In the genomic region with DNA sequence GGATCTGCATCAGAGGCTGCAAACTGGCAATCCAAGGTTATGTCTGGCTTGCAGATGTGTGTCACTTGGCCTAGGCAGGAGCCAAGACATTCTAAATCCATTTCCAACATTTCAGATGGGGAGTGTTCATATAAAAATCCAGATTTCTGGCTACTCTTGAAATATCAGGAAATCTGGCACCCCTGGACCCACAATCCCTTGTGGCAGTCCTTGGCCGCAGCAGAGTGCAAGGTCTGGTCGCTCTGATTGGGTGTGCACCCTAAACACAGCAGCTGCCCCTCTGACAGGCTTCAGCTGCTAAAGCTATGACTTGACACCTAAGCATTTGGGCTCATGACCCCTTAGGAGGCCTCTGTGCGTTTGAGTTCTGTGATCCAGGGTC, we compare ENCODE assay signal across 22 mouse cellular contexts.
DNase-seq lines count a peak whose midpoint lies in the region; ATAC-seq and TF ChIP-seq lines count a peak whose summit lies in the region.
"Had no signal": no experiment of that assay in that cellular context is flagged by ENCODE, and none has a peak within 500 bp of the region (broad histone marks: within the 10 kb centered on the region; RNA-seq: fewer than 3 reads in every experiment).

No protein-coding gene starts in this region.

- 91% methylated on average over 3 of the region's 3 CpGs for whole genome bisulfite sequencing in forebrain, postnatal 0 days

- H3K9ac ChIP-seq in forebrain, postnatal 0 days = no peak overlapping the region
- H3K9ac ChIP-seq: embryonic facial prominence, embryonic 12.5 days; forebrain, embryonic 15.5 days; limb, embryonic 12.5 days; liver, embryonic 13.5 days; stomach, embryonic 15.5 days had no signal

- intact Hi-C loops in gastrocnemius, adult 2 months (cut with DNase I) = no loop called here
- intact Hi-C loops in heart, postnatal 10 days (cut with DNase I) = no loop called here

- no peak for ATAC-seq in forebrain, postnatal 0 days
- ATAC-seq: forebrain, embryonic 15.5 days; midbrain, embryonic 16.5 days had no signal

- no peak overlapping the region for H3K4me3 ChIP-seq in gastrocnemius, adult 2 months
- H3K4me3 ChIP-seq in forebrain, postnatal 0 days (ENCODE audit: low read depth, low read length) = no peak overlapping the region
- H3K4me3 ChIP-seq: embryonic facial prominence, embryonic 12.5 days; forebrain, embryonic 15.5 days; layer of hippocampus, adult 2 months; left cerebral cortex, adult 2 months; limb, embryonic 12.5 days; liver, embryonic 13.5 days; stomach, embryonic 15.5 days had no signal

- no peaks in the 10 kb centered on the region for H3K27me3 ChIP-seq in forebrain, postnatal 0 days (ENCODE audit: insufficient read depth, low read length)
- H3K27me3 ChIP-seq: embryonic facial prominence, embryonic 12.5 days; forebrain, embryonic 15.5 days; limb, embryonic 12.5 days; liver, embryonic 13.5 days; stomach, embryonic 15.5 days had no signal

- no peak overlapping the region for H3K27ac ChIP-seq in gastrocnemius, adult 2 months
- no peak overlapping the region for H3K27ac ChIP-seq in forebrain, postnatal 0 days (ENCODE audit: low read depth, low read length)
- H3K27ac ChIP-seq: embryonic facial prominence, embryonic 12.5 days; forebrain, embryonic 15.5 days; layer of hippocampus, adult 2 months; left cerebral cortex, adult 2 months; limb, embryonic 12.5 days; liver, embryonic 13.5 days; stomach, embryonic 15.5 days had no signal

- DNase-seq in gastrocnemius, adult 18-20 months (ENCODE audit: low spot score) = peak; percentile 19
- DNase-seq in gastrocnemius, adult 8-10 months (ENCODE audit: low spot score in 2 of 2) = no peak
- peak; percentile 51 for DNase-seq in gastrocnemius, adult 2 months
- DNase-seq in heart, postnatal 10 days = peak; percentile 41 to 45
- DNase-seq in lung, postnatal 14 days = peak; percentile 56
- DNase-seq in frontal cortex, postnatal 10 days (ENCODE audit: low spot score in 2 of 2) = no peak
- DNase-seq in forebrain, postnatal 0 days = no peak
- no peak for DNase-seq in spleen, adult 18-20 months
- DNase-seq: B cell, adult 2 months; cerebellum, adult 2 months; kidney, adult 18-20 months; kidney, postnatal 10 days; liver, embryonic 13.5 days; right cerebral cortex, adult 18-20 months; thymus, postnatal 25 days had no signal

- no peaks in the 10 kb centered on the region for H3K36me3 ChIP-seq in forebrain, postnatal 0 days (ENCODE audit: insufficient read depth)
- H3K36me3 ChIP-seq: embryonic facial prominence, embryonic 12.5 days; forebrain, embryonic 15.5 days; limb, embryonic 12.5 days; liver, embryonic 13.5 days; stomach, embryonic 15.5 days had no signal

- H3K4me2 ChIP-seq in forebrain, postnatal 0 days (ENCODE audit: low read depth) = no peak overlapping the region
- H3K4me2 ChIP-seq: embryonic facial prominence, embryonic 12.5 days; forebrain, embryonic 15.5 days; limb, embryonic 12.5 days; liver, embryonic 13.5 days; stomach, embryonic 15.5 days had no signal

- H3K4me1 ChIP-seq in forebrain, postnatal 0 days (ENCODE audit: insufficient read depth) = no peaks in the 10 kb centered on the region
- H3K4me1 ChIP-seq: embryonic facial prominence, embryonic 12.5 days; forebrain, embryonic 15.5 days; limb, embryonic 12.5 days; liver, embryonic 13.5 days; stomach, embryonic 15.5 days had no signal

- TF ChIP-seq CTCF in gastrocnemius, adult 2 months (IDR thresholded peaks at IDR 0.05) = no peak
- no peak for TF ChIP-seq CTCF in forebrain, postnatal 0 days (IDR thresholded peaks at IDR 0.05; ENCODE audit: low read depth)

- 0 out of 2 replicates have a peak, but pooled peaks cover 6% of the 10 kb centered on the region for H3K9me3 ChIP-seq in forebrain, postnatal 0 days (ENCODE audit: low read length)
- H3K9me3 ChIP-seq: embryonic facial prominence, embryonic 12.5 days; forebrain, embryonic 15.5 days; limb, embryonic 12.5 days; liver, embryonic 13.5 days; stomach, embryonic 15.5 days had no signal

Comparison
In these comparisons a context has a peak if more than half of its experiments do, and no peak if none do; other contexts are left out.
1. DNase-seq: peak in gastrocnemius, adult 18-20 months (single experiment), gastrocnemius, adult 2 months (single experiment), heart, postnatal 10 days (2 of 2) and lung, postnatal 14 days (single experiment); none in gastrocnemius, adult 8-10 months (0 of 2), frontal cortex, postnatal 10 days (0 of 2), forebrain, postnatal 0 days (single experiment) and spleen, adult 18-20 months (0 of 2).